Mouse (Mus musculus) kidney, embryonic 14.5 days (tissue): ENCODE measurements around the gene Sprr1a. TPM values are rescaled to one million over a fixed set of nuclear protein-coding genes. Genes with fewer than 3 reads are reported as not detected.

ENCODE experiments used
- ATAC-seq: fragments of 200-750 bp; cut with Nextera tagmentation; 2 replicates; pipeline ENCODE4 v1.8.0; 2017; ENCODE audit warnings: moderate number of reproducible peaks, mild to moderate bottlenecking, moderate TSS enrichment, moderate library complexity; ENCODE audit not compliant: low FRiP score, low TSS enrichment
- H3K27ac ChIP-seq: fragments of 300-500 bp; sonication (generic); 2 replicates; pipeline ENCODE4 v1.5.1; 2014; ENCODE audit warnings: low read depth, mild to moderate bottlenecking, low read length, moderate library complexity, mixed read lengths
- H3K27me3 ChIP-seq: fragments of 300-500 bp; sonication (generic); 2 replicates; pipeline ENCODE4 v1.6.1; 2014; ENCODE audit warnings: mild to moderate bottlenecking, low read length; ENCODE audit not compliant: control insufficient read depth, insufficient read depth
- H3K36me3 ChIP-seq: fragments of 300-500 bp; sonication (generic); 2 replicates; pipeline ENCODE4 v1.6.1; 2014; ENCODE audit warnings: low read length, mixed read lengths; ENCODE audit not compliant: control insufficient read depth, insufficient read depth
- H3K4me1 ChIP-seq: fragments of 300-500 bp; sonication (generic); 2 replicates; pipeline ENCODE4 v1.6.1; 2014; ENCODE audit warnings: low read length, mixed read lengths; ENCODE audit not compliant: control insufficient read depth, insufficient read depth
- H3K4me2 ChIP-seq: fragments of 300-500 bp; sonication (generic); replicated peaks from 2 replicates; pipeline ENCODE4 v1.6.1; 2014; ENCODE audit warnings: low read depth, mild to moderate bottlenecking, low read length
- H3K4me3 ChIP-seq: fragments of 300-500 bp; sonication (generic); 2 replicates; pipeline ENCODE4 v1.5.1; 2014; ENCODE audit warnings: mild to moderate bottlenecking, low read length
- H3K9ac ChIP-seq: fragments of 300-500 bp; sonication (generic); 2 replicates; pipeline ENCODE4 v1.6.1; 2014; ENCODE audit warnings: low read depth, mild to moderate bottlenecking, low read length, moderate library complexity
- H3K9me3 ChIP-seq: fragments of 300-500 bp; sonication (generic); 2 replicates; pipeline ENCODE4 v1.6.1; 2016; ENCODE audit warnings: low read length; ENCODE audit not compliant: control insufficient read depth
- WGBS: fragments of 180-500 bp; shearing (Covaris S2); extraction: QIAGEN DNeasy Blood & Tissue Kit; methylation state at CpG from one replicate; pipeline ENCODE4 v1.1.7; 2014; 5-methylcytosine and 5-hydroxymethylcytosine counted together
- polyA plus RNA-seq: library from polyadenylated mRNA; unstranded; fragments of >200 nt; fragmentation: Nextera tagmentation; extraction: Ambion mirVana; gene quantifications from 2 replicates; pipeline ENCODE4 v1.2.1, GENCODE M21; 2014

Sprr1a gene
- polyA plus RNA-seq, 1 experiment from 2014 or later = 8.4 TPM

DNA sequence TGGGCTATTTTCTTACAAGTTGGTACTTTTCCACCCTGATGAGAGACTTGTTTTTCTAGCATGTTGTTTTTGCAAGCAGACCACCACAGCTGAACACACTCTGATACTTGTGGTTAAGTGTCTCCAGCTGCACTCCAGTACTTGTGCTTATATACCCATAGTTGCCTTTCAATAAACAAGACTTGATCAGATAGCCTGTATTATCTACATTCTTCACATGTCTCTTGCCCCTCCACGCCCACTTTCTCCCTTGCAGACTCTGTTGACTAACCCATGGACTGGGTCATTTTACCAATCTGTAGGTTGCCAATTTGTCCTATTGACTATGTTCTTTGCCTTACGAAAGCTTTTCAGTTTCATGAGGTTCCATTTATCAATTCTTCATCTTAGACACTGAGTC, 15.6 kb downstream of the Sprr1a start:
- Histone ChIP-seq H3K9ac (no peak overlapping the region), H3K27ac (no peak overlapping the region), H3K4me3 (no peak overlapping the region), H3K4me1 (no peaks in the 10 kb centered on the region), H3K4me2 (no peak overlapping the region), H3K9me3 (no peaks in the 10 kb centered on the region), H3K27me3 (no peaks in the 10 kb centered on the region), H3K36me3 (no peaks in the 10 kb centered on the region)
- no peak for ATAC-seq
- WGBS = 84% methylated on average over 2 of the region's 2 CpGs

DNA sequence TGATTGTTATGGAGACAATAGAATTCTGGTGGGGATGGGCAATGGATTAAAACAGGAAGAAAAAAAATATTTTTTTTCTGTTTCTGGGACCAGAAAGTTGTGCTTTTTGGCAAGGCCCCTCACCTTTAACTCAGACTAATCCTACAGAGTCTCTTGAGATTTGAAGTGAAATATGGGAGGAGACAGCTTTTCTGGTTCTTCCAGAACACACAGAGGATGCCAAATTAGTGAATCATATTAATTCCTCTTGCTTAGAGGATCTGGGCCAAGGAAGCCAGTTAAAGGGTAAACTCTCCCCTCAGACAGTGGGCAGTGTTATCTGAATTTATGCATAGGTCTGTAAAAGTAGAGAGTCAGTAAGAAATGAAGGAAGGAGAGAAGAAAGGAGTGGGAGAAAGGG, 18.3 kb downstream of the Sprr1a start:
- Histone ChIP-seq H3K27me3 (no peaks in the 10 kb centered on the region), H3K4me1 (no peaks in the 10 kb centered on the region), H3K27ac (no peak overlapping the region), H3K9me3 (no peaks in the 10 kb centered on the region), H3K9ac (no peak overlapping the region), H3K4me3 (no peak overlapping the region), H3K36me3 (no peaks in the 10 kb centered on the region), H3K4me2 (no peak overlapping the region)
- no peak for ATAC-seq

DNA sequence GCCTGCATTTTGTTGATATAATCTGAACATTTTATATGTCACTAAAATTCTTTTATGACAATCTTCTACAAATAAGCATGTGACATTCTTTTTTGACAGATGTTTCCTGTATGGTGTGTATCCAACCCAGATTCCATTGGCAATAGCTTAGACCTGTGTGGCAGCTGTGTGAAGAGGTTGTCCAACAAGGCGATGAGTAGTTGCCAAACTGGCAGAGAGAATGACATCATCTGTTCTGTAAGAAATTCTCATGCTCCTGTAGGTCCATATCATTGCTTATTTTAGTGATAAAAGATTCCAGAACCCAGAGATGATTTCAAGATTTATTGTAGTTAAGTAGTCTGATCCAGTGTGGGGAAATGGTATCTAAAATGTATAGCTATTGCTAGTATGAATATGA, 19.1 kb downstream of the Sprr1a start:
- Histone ChIP-seq H3K4me1 (no peaks in the 10 kb centered on the region), H3K4me3 (no peak overlapping the region), H3K36me3 (no peaks in the 10 kb centered on the region), H3K9ac (no peak overlapping the region), H3K27ac (no peak overlapping the region), H3K9me3 (no peaks in the 10 kb centered on the region), H3K4me2 (no peak overlapping the region), H3K27me3 (no peaks in the 10 kb centered on the region)
- no peak for ATAC-seq
- 92% methylated on average over 1 of the region's 1 CpGs for WGBS

DNA sequence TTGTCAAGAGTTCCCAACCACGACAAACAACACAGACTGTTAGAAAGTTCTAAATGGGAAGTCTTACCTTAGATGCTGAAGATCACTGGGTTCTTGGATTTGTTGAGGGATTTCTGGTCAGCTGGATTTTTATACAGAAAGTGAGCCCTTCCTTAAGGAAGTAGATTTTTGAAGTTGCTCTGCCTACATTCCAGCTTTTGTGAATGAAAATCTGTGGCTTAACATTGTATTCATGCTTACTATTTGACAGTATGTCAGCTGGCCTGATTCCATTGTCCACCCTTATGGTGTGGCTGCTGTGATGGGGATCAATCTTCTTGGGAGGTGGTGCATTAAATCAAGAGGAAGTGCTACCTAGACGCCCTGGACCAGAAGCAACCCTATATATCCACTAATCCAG, 27.1 kb downstream of the Sprr1a start, which contains the start of gene Sprr3:
Sprr3 (minus strand) TSS at position 101 of the 400 bp plus-strand sequence.
- Histone ChIP-seq H3K4me2 (no peak within 1 kb of the TSS), H3K9me3 (no peaks in the 10 kb centered on the region), H3K9ac (no peak within 1 kb of the TSS), H3K36me3 (no peaks in the 10 kb centered on the region), H3K4me3 (no peak within 1 kb of the TSS), H3K27me3 (no peaks in the 10 kb centered on the region), H3K27ac (no peak within 1 kb of the TSS), H3K4me1 (no peaks in the 10 kb centered on the region)
- 60% methylated on average over 2 of the region's 2 CpGs for WGBS
- ATAC-seq = no peak

DNA sequence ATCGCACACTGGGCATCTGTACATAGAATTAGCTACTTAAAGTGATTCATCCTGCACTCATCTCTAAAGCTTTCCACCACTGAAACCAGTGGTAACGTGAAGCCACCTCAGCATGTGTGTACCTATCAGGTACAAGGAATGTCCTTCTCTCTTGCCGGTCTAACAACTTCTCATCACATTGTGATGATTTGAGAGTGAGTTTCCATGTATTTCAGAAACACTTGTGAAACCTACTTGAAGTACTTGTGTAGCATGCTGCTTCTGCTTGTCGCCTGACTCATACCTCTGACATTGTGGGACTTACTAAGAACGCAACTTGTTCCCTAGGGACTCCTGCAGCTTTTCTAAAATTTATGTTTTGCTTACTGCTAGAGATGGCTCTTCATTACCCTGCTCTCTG, 30.5 kb downstream of the Sprr1a start:
- H3K9me3 ChIP-seq = no peaks in the 10 kb centered on the region
- H3K27me3 ChIP-seq = no peaks in the 10 kb centered on the region
- H3K27ac ChIP-seq = no peak overlapping the region
- no peak overlapping the region for H3K9ac ChIP-seq
- 91% methylated on average over 5 of the region's 5 CpGs for WGBS
- no peak for ATAC-seq
- H3K4me2 ChIP-seq = no peak overlapping the region
- no peak overlapping the region for H3K4me3 ChIP-seq
- H3K4me1 ChIP-seq = no peaks in the 10 kb centered on the region
- no peaks in the 10 kb centered on the region for H3K36me3 ChIP-seq

DNA sequence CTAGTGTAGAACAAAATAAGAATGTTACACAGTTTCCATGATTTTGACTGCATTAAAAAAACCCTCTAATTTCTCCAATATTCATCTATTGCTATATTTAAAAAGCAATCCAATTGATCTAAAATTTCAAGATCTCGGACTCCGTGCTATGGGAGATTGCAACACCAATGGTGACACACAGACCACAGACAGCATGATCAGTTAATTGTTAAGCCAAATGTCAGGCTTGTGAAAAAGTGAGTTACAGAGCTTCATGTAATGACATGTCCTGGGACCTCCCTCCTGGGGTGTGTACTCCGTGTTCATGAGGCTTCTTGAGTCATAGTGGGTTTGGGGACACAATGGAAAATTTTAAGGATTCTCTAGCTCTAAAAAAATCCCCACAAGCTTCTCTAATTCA, 45.5 kb downstream of the Sprr1a start:
- Histone ChIP-seq H3K4me2 (no peak overlapping the region), H3K4me3 (no peak overlapping the region), H3K36me3 (no peaks in the 10 kb centered on the region), H3K4me1 (no peaks in the 10 kb centered on the region), H3K9me3 (no peaks in the 10 kb centered on the region), H3K27ac (no peak overlapping the region), H3K27me3 (no peaks in the 10 kb centered on the region), H3K9ac (no peak overlapping the region)
- no peak for ATAC-seq
- WGBS = 91% methylated on average over 3 of the region's 3 CpGs

DNA sequence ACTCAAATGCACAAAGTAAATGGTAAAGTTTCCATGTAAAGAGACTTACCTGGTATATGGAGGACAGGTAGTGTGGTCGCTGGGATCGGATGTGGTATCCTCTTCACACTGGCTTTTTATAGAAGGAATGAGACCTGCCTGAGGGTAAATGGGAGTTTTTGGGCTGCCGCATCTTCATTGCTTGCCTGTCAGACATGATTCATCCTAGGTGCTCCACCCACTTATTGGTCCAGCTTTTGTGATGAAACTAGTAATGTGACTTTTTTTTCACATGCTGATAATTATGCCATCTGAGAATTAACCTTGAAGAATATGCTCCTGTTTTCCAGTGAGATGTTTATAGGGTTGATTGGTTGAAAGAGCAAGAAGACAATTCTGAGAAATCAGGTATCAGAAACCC, 47.0 kb downstream of the Sprr1a start, which contains the start of gene Sprr1b:
Sprr1b (minus strand) TSS at position 101 of the 400 bp plus-strand sequence.
- WGBS = 94% methylated on average over 3 of the region's 3 CpGs
- Histone ChIP-seq H3K36me3 (no peaks in the 10 kb centered on the region), H3K9ac (no peak within 1 kb of the TSS), H3K27me3 (no peaks in the 10 kb centered on the region), H3K4me3 (no peak within 1 kb of the TSS), H3K4me1 (no peaks in the 10 kb centered on the region), H3K4me2 (no peak within 1 kb of the TSS), H3K27ac (no peak within 1 kb of the TSS), H3K9me3 (no peaks in the 10 kb centered on the region)
- ATAC-seq = no peak

Other genes with a start within 250 kb of the Sprr1a start
- not detected in 2 replicates for gene Sprr2a3, start 200.5 kb downstream of the Sprr1a start, polyA plus RNA-seq
- gene Sprr2b, start 169.3 kb downstream of the Sprr1a start, polyA plus RNA-seq = not detected in 2 replicates
- not detected in 2 replicates for gene Sprr2d, start 146.8 kb downstream of the Sprr1a start, polyA plus RNA-seq
- gene Sprr2e, start 133.8 kb downstream of the Sprr1a start, polyA plus RNA-seq = not detected in 2 replicates
- 14.5 and 17.1 TPM in 2 replicates for gene Sprr2f, start 120.7 kb downstream of the Sprr1a start, polyA plus RNA-seq
- not detected in 2 replicates for gene Sprr2h, start 100.2 kb downstream of the Sprr1a start, polyA plus RNA-seq
- not detected in 2 replicates for gene Sprr2i, start 77.9 kb downstream of the Sprr1a start, polyA plus RNA-seq
- not detected in 2 replicates for gene Sprr2j-ps, start 67.8 kb downstream of the Sprr1a start, polyA plus RNA-seq
- 6.9 and 7.1 TPM in 2 replicates for gene Gm9774, start 56.5 kb downstream of the Sprr1a start, polyA plus RNA-seq
- gene Sprr2k, start 53.3 kb downstream of the Sprr1a start, polyA plus RNA-seq = not detected in 2 replicates
- gene Sprr1b, start 47.1 kb downstream of the Sprr1a start, polyA plus RNA-seq = not detected in 2 replicates
- not detected in 2 replicates for gene Sprr3, start 27.2 kb downstream of the Sprr1a start, polyA plus RNA-seq
- not detected in 2 replicates for gene Sprr4, start 14.6 kb upstream of the Sprr1a start, polyA plus RNA-seq
- gene 2310046K23Rik, start 48.6 kb upstream of the Sprr1a start, polyA plus RNA-seq = not detected in 2 replicates
- 0.74 and 0.81 TPM in 2 replicates for gene Ivl, start 87.8 kb upstream of the Sprr1a start, polyA plus RNA-seq
- not detected in 2 replicates for gene Smcp, start 103.1 kb upstream of the Sprr1a start, polyA plus RNA-seq
- not detected in 2 replicates for gene 2210017I01Rik, start 121.6 kb upstream of the Sprr1a start, polyA plus RNA-seq
- not detected in 2 replicates for gene Lce6a, start 135.8 kb upstream of the Sprr1a start, polyA plus RNA-seq
- not detected in 2 replicates for gene Lce1a1, start 162.4 kb upstream of the Sprr1a start, polyA plus RNA-seq
- not detected in 2 replicates for gene Lce1b, start 171.0 kb upstream of the Sprr1a start, polyA plus RNA-seq
- not detected in 2 replicates for gene Lce1a2, start 184.4 kb upstream of the Sprr1a start, polyA plus RNA-seq
- not detected in 2 replicates for gene Lce1c, start 193.4 kb upstream of the Sprr1a start, polyA plus RNA-seq
- gene Lce1d, start 201.3 kb upstream of the Sprr1a start, polyA plus RNA-seq = not detected in 2 replicates
- gene Lce1e, start 223.2 kb upstream of the Sprr1a start, polyA plus RNA-seq = not detected in 2 replicates
- gene Lce1f, start 234.5 kb upstream of the Sprr1a start, polyA plus RNA-seq = not detected in 2 replicates